Mouse (Mus musculus) MEL (cell line): ENCODE results near the gene Cenpc1. TPM values are rescaled to one million over a fixed set of nuclear protein-coding genes. Genes with fewer than 3 reads are reported as not detected.

ENCODE experiments used
- DNase-seq: peaks from one replicate; pipeline ENCODE4 v3.0.0; 2011; ENCODE audit warnings: low read depth, low spot score
- H3K27ac ChIP-seq: 2 replicates; pipeline ENCODE4 v1.5.1; 2012; ENCODE audit warnings: low read depth, mild to moderate bottlenecking, control low read depth, low read length, moderate library complexity; ENCODE audit not compliant: control insufficient read depth
- H3K27me3 ChIP-seq, 2 experiments: fragments of 150-350 bp in 1 of 2; sonication (generic) in 1 of 2; 2 replicates each; pipeline ENCODE4 v1.6.1; 2012; ENCODE audit warnings: low read length in 2 of 2, mild to moderate bottlenecking in 2 of 2, improper control_type of control experiment in 1 of 2, moderate library complexity in 1 of 2; ENCODE audit not compliant: insufficient read depth in 2 of 2, control insufficient read depth in 1 of 2
- H3K36me3 ChIP-seq, 2 experiments: 2 replicates each; pipeline ENCODE4 v1.6.1; 2012 to 2014; ENCODE audit warnings: low read length in 2 of 2, improper control_type of control experiment in 1 of 2, inconsistent platforms in 1 of 2, mild to moderate bottlenecking in 1 of 2; ENCODE audit not compliant: insufficient read depth in 2 of 2, control insufficient read depth in 1 of 2
- H3K4me1 ChIP-seq, 2 experiments: fragments of 150-350 bp in 1 of 2; sonication (generic) in 1 of 2; 2 replicates each; pipeline ENCODE4 v1.6.1; 2012; ENCODE audit warnings: low read length in 2 of 2, improper control_type of control experiment in 1 of 2, mild to moderate bottlenecking in 1 of 2; ENCODE audit not compliant: insufficient read depth in 2 of 2, control insufficient read depth in 1 of 2
- H3K4me3 ChIP-seq, 2 experiments: fragments of 150-350 bp in 1 of 2; sonication (generic) in 1 of 2; 2 replicates each; pipeline ENCODE4 v1.5.1; 2012; ENCODE audit warnings: low read depth in 2 of 2, low read length in 2 of 2, mild to moderate bottlenecking in 2 of 2, moderate library complexity in 2 of 2, control low read depth in 1 of 2, improper control_type of control experiment in 1 of 2; ENCODE audit not compliant: control insufficient read depth in 1 of 2, insufficient read depth in 1 of 2
- H3K79me2 ChIP-seq: 2 replicates; pipeline ENCODE4 v1.6.1; 2012; ENCODE audit warnings: mild to moderate bottlenecking, low read length, moderate library complexity; ENCODE audit not compliant: control insufficient read depth, poor library complexity, insufficient read depth
- H3K9ac ChIP-seq: 2 replicates; pipeline ENCODE4 v1.6.1; 2012; ENCODE audit warnings: low read depth, mild to moderate bottlenecking, control low read depth, low read length, moderate library complexity; ENCODE audit not compliant: control insufficient read depth, poor library complexity, severe bottlenecking
- H3K9me3 ChIP-seq: fragments of 150-350 bp; sonication (generic); replicated peaks from 2 replicates; pipeline ENCODE4 v1.6.1; 2012; ENCODE audit warnings: mild to moderate bottlenecking, low read length, improper control_type of control experiment, moderate library complexity; ENCODE audit not compliant: insufficient read depth
- BHLHE40 ChIP-seq: IDR thresholded peaks from 2 replicates; pipeline ENCODE4 v1.6.1; 2012; ENCODE audit warnings: low read depth, mild to moderate bottlenecking, inconsistent platforms, low read length, improper control_type of control experiment, borderline replicate concordance
- CTCF ChIP-seq, 3 experiments: IDR thresholded peaks in 2 of 3; conservative IDR thresholded peaks in 1 of 3; 2 replicates each; pipeline ENCODE4 v1.5.1; 2011 to 2012; ENCODE audit warnings: low read length in 3 of 3, low read depth in 2 of 3, mild to moderate bottlenecking in 2 of 3, improper control_type of control experiment in 1 of 3, inconsistent platforms in 1 of 3, mixed read lengths in 1 of 3, moderate library complexity in 1 of 3; ENCODE audit not compliant: control insufficient read depth in 1 of 3, insufficient read depth in 1 of 3, poor library complexity in 1 of 3, severe bottlenecking in 1 of 3
- E2F4 ChIP-seq: IDR thresholded peaks from 2 replicates; pipeline ENCODE4 v1.6.1; 2011; ENCODE audit warnings: low read depth, low read length, improper control_type of control experiment, borderline replicate concordance
- ELF1 ChIP-seq: IDR thresholded peaks from 2 replicates; pipeline ENCODE4 v1.6.1; 2014; ENCODE audit warnings: low read depth, mild to moderate bottlenecking, inconsistent platforms, low read length, improper control_type of control experiment, moderate library complexity
- ETS1 ChIP-seq: IDR thresholded peaks from 2 replicates; pipeline ENCODE4 v1.6.1; 2012; ENCODE audit warnings: low read depth, mild to moderate bottlenecking, inconsistent platforms, low read length, improper control_type of control experiment, moderate library complexity
- GABPA ChIP-seq: IDR thresholded peaks from 2 replicates; pipeline ENCODE4 v1.6.1; 2012; ENCODE audit warnings: low read depth, mild to moderate bottlenecking, inconsistent platforms, low read length, improper control_type of control experiment, moderate library complexity
- GATA1 ChIP-seq: IDR thresholded peaks from 2 replicates; pipeline ENCODE4 v1.6.1; 2011; ENCODE audit warnings: low read depth, low read length, improper control_type of control experiment
- HCFC1 ChIP-seq: IDR thresholded peaks from 2 replicates; pipeline ENCODE4 v1.6.1; 2012; ENCODE audit warnings: low read depth, mild to moderate bottlenecking, inconsistent platforms, low read length, improper control_type of control experiment, moderate library complexity
- KAT2A ChIP-seq: conservative IDR thresholded peaks from 2 replicates; pipeline ENCODE4 v1.6.1; 2012; ENCODE audit warnings: low read depth, low read length, improper control_type of control experiment, inconsistent platforms
- MAX ChIP-seq: IDR thresholded peaks from 2 replicates; pipeline ENCODE4 v1.6.1; 2011; ENCODE audit warnings: low read length, improper control_type of control experiment
- MEF2A ChIP-seq: IDR thresholded peaks from 2 replicates; pipeline ENCODE4 v1.6.1; 2014; ENCODE audit warnings: low read depth, mild to moderate bottlenecking, inconsistent platforms, low read length, improper control_type of control experiment; ENCODE audit not compliant: poor library complexity, insufficient replicate concordance, severe bottlenecking; ENCODE audit errors: extremely low read depth
- MXI1 ChIP-seq: IDR thresholded peaks from 2 replicates; pipeline ENCODE4 v1.6.1; 2011; ENCODE audit warnings: mild to moderate bottlenecking, low read depth, low read length, improper control_type of control experiment
- MYB ChIP-seq: IDR thresholded peaks from 2 replicates; pipeline ENCODE4 v1.6.1; 2011; ENCODE audit warnings: mild to moderate bottlenecking, low read depth, low read length, improper control_type of control experiment
- MYC ChIP-seq: IDR thresholded peaks from 2 replicates; pipeline ENCODE4 v1.6.1; 2011; ENCODE audit warnings: low read depth, mild to moderate bottlenecking, low read length, improper control_type of control experiment, moderate library complexity
- NELFE ChIP-seq: IDR thresholded peaks from 2 replicates; pipeline ENCODE4 v1.6.1; 2011; ENCODE audit warnings: low read depth, low read length, improper control_type of control experiment
- SIN3A ChIP-seq: IDR thresholded peaks from 2 replicates; pipeline ENCODE4 v1.6.1; 2012; ENCODE audit warnings: low read length, improper control_type of control experiment, inconsistent platforms
- TAL1 ChIP-seq: IDR thresholded peaks from 2 replicates; pipeline ENCODE4 v1.6.1; 2012; ENCODE audit warnings: mild to moderate bottlenecking, inconsistent platforms, low read length, moderate library complexity, mixed read lengths
- TBP ChIP-seq: IDR thresholded peaks from 2 replicates; pipeline ENCODE4 v1.8.0; 2011; ENCODE audit warnings: low read depth, low read length, improper control_type of control experiment
- TCF12 ChIP-seq: IDR thresholded peaks from 2 replicates; pipeline ENCODE4 v1.6.1; 2014; ENCODE audit warnings: low read depth, mild to moderate bottlenecking, inconsistent platforms, low read length, improper control_type of control experiment, moderate library complexity
- UBTF ChIP-seq: IDR thresholded peaks from 2 replicates; pipeline ENCODE4 v1.6.1; 2012; ENCODE audit warnings: low read depth, mild to moderate bottlenecking, inconsistent platforms, low read length, improper control_type of control experiment, moderate library complexity, borderline replicate concordance; ENCODE audit not compliant: insufficient read depth
- USF1 ChIP-seq: IDR thresholded peaks from 2 replicates; pipeline ENCODE4 v1.6.1; 2014; ENCODE audit warnings: low read depth, mild to moderate bottlenecking, inconsistent platforms, low read length, improper control_type of control experiment, moderate library complexity
- USF2 ChIP-seq, 2 experiments: IDR thresholded peaks; 2 replicates each; pipeline ENCODE4 v1.6.1; 2011 to 2012; ENCODE audit warnings: improper control_type of control experiment in 2 of 2, low read length in 2 of 2, borderline replicate concordance in 1 of 2, inconsistent platforms in 1 of 2, low read depth in 1 of 2, mild to moderate bottlenecking in 1 of 2; ENCODE audit not compliant: insufficient read depth in 1 of 2
- ZKSCAN1 ChIP-seq: IDR thresholded peaks from 2 replicates; pipeline ENCODE4 v1.6.1; 2012; ENCODE audit warnings: low read depth, mild to moderate bottlenecking, inconsistent platforms, low read length, improper control_type of control experiment, moderate library complexity
- ZMIZ1 ChIP-seq: IDR thresholded peaks from 2 replicates; pipeline ENCODE4 v1.6.1; 2012; ENCODE audit warnings: low read depth, mild to moderate bottlenecking, inconsistent platforms, low read length, improper control_type of control experiment, moderate library complexity
- polyA plus RNA-seq, 2 experiments: library from polyadenylated mRNA; stranded (reverse) in 1 of 2; unstranded in 1 of 2; fragments of >175 nt in 1 of 2; fragments of >200 nt in 1 of 2; gene quantifications; 2 replicates each; pipeline versions ENCODE4 v1.2.1 to v1.2.4; 2012; ENCODE audit warnings: low replicate concordance in 2 of 2, low read depth in 1 of 2; ENCODE audit not compliant: insufficient read length in 2 of 2, insufficient read depth in 1 of 2, missing spikeins in 1 of 2
- total RNA-seq: library from RNA; depleted of rRNA; stranded (reverse); fragments of 300-350 nt; gene quantifications from 2 replicates; pipeline ENCODE4 v1.2.3, GENCODE M21; 2012

Gene Cenpc1
- total and polyA plus RNA-seq, 3 experiments, result 9.6 to 12.6 TPM; not detected in 1

DNA sequence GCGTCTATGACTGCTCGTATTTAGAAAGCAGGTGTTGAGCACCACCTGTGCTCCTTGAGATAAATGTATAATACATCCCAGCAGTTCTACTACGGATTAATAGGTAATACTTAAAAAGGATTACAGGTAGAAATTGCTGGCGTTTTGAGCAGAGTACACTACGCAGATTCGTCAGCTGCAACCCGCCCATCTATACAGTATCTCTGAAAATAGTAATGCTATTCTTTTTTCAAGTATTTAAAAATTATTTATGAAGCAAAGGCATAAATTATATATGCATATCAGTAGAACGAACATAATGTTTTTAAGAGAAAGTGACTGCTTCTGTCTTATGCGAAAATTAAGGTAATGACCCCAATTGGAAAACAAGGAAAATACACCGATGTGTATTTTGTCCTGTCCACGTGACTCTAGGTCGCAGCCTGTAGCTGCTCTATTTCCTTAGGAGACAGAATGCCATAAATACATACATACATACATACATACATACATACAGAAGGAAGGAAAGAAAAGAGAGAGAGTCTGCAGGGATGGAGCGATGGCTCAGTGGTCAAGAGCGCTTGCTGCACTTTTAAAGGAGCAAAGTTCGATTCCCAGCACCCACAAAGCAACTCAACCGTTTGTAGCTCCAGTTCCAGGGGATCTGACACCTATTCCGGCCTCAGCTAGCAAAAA lies 630 bp upstream of the Cenpc1 start:
- peaks cover 10% of the 10 kb centered on the region for H3K79me2 ChIP-seq
- TF ChIP-seq ZKSCAN1 (no peak), MAX (peak; percentile 59), E2F4 (no peak), USF2 (IDR thresholded peaks at IDR 0.05; ENCODE audit: borderline replicate concordance in 1 of 2, insufficient read depth in 1 of 2, low read depth in 1 of 2, low read length in 2 of 2) (peak; percentile 28 to 50; a peak in 2 of 4 replicates), TBP (peak; percentile 90), MXI1 (peak; percentile 69), ZMIZ1 (no peak), MYC (peak; percentile 27; the same call in 1 of the 2 replicates), USF1 (peak; percentile 88), BHLHE40 (0 out of 2 replicates have a peak, but pooled peaks have one; percentile 4)
- H3K4me3 ChIP-seq, result peak overlapping the region; percentile 67 to 87
- no peaks in the 10 kb centered on the region for H3K27me3 ChIP-seq
- peaks cover 5 to 6% of the 10 kb centered on the region in 2 experiments; a peak in 3 of 4 replicates for H3K4me1 ChIP-seq
- no peak for DNase-seq
- H3K9ac ChIP-seq, result peak overlapping the region; percentile 63
- H3K27ac ChIP-seq, result peak overlapping the region; percentile 53
- H3K9me3 ChIP-seq, result no peaks in the 10 kb centered on the region
- peaks cover 0 to 22% of the 10 kb centered on the region in 2 experiments; a peak in 2 of 4 replicates for H3K36me3 ChIP-seq

GRCm38 (mm10) chr5:86063501-86063900 lies 1.9 kb downstream of the Cenpc1 start:
- H3K27ac ChIP-seq, result no peak overlapping the region
- no peaks in the 10 kb centered on the region for H3K27me3 ChIP-seq
- DNase-seq, result peak; percentile 69
- H3K4me1 ChIP-seq, result peaks cover 5 to 6% of the 10 kb centered on the region in 2 experiments; a peak in 3 of 4 replicates
- H3K4me3 ChIP-seq, result no peak overlapping the region
- 0 out of 2 replicates have a peak, but pooled peaks have one; percentile 18 for TF ChIP-seq HCFC1
- TF ChIP-seq SIN3A, result peak; percentile 59
- TF ChIP-seq TBP, result no peak
- TF ChIP-seq GATA1, result peak; percentile 74
- TF ChIP-seq, all 39 proteins: peak for 3
- peaks cover 1 to 18% of the 10 kb centered on the region in 2 experiments for H3K36me3 ChIP-seq
- H3K9me3 ChIP-seq, result no peaks in the 10 kb centered on the region
- peaks cover 10% of the 10 kb centered on the region for H3K79me2 ChIP-seq
- H3K9ac ChIP-seq, result no peak overlapping the region

DNA sequence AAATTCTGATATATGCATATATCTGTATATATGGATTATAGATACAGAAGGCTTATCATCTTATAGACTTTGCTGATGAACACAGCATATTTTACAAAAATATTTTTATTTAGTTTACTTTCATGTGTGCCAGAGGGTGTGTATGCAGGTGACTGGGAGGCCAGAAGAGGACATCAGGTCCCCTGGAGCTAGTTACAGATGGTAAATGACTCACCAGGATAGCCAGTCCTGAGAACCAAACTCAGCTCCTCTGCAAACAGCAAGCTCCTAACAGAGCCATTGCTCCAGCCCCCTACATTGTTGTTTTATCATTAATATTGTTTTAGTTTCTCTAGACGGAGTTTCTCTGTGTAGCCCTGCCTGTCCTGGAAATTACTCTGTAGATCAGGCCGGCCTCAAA lies 35.6 kb downstream of the Cenpc1 start:
- no peaks in the 10 kb centered on the region for H3K79me2 ChIP-seq
- no peaks in the 10 kb centered on the region for H3K27me3 ChIP-seq
- DNase-seq, result no peak
- no peak overlapping the region for H3K4me3 ChIP-seq
- no peaks in the 10 kb centered on the region for H3K4me1 ChIP-seq
- no peak overlapping the region for H3K27ac ChIP-seq
- no peaks in the 10 kb centered on the region for H3K9me3 ChIP-seq
- no peak overlapping the region for H3K9ac ChIP-seq
- H3K36me3 ChIP-seq, result peaks cover 0 to 16% of the 10 kb centered on the region in 2 experiments; a peak in 2 of 4 replicates
- no peak for TF ChIP-seq GABPA
- TF ChIP-seq TAL1, result no peak
- no peak for TF ChIP-seq CTCF (IDR thresholded peaks at IDR 0.05 in 2 of 3, conservative IDR thresholded peaks at IDR 0.05 in 1 of 3; ENCODE audit: control insufficient read depth in 1 of 3, insufficient read depth in 1 of 3, low read depth in 2 of 3, low read length in 3 of 3, poor library complexity in 1 of 3, severe bottlenecking in 1 of 3)
- TF ChIP-seq NELFE, result no peak
- TF ChIP-seq E2F4, result no peak
- no peak for TF ChIP-seq MYB
- TF ChIP-seq MEF2A, result no peak
- no peak for TF ChIP-seq TCF12
- no peak for TF ChIP-seq USF1
- no peak for TF ChIP-seq KAT2A
- TF ChIP-seq ETS1, result no peak
- no peak for TF ChIP-seq ELF1
- no peak for TF ChIP-seq MAX
- no peak for TF ChIP-seq UBTF
